Mouse (Mus musculus): ENCODE data around the gene Ap1s3. TPM values are rescaled to one million over a fixed set of nuclear protein-coding genes. Genes with fewer than 3 reads are reported as not detected.

Gene Ap1s3
- polyA plus RNA-seq, 1 experiment from 2014 or later = 0.35 TPM

Other genes starting within 250 kb of the Ap1s3 start
- gene Scg2, start 231.9 kb downstream of the Ap1s3 start, polyA plus RNA-seq (2015; fragmentation: Nextera tagmentation; extraction: Ambion mirVana) = 14.0 and 14.5 TPM in 2 replicates
- gene Mrpl44, start 104.0 kb upstream of the Ap1s3 start, polyA plus RNA-seq (2015; fragmentation: Nextera tagmentation; extraction: Ambion mirVana) = 51.4 and 56.1 TPM in 2 replicates
- 34.9 and 39.3 TPM in 2 replicates for gene Wdfy1, start 104.2 kb upstream of the Ap1s3 start, polyA plus RNA-seq (2015; fragmentation: Nextera tagmentation; extraction: Ambion mirVana)
- gene Serpine2, start 189.2 kb upstream of the Ap1s3 start, polyA plus RNA-seq (2015; fragmentation: Nextera tagmentation; extraction: Ambion mirVana) = 71.1 and 78.1 TPM in 2 replicates

Data from intestine, embryonic 16.5 days (tissue).